Comparison of ENCODE assay signal across 8 mouse cellular contexts in genomic region chr4:139059569-139059968, GRCm38 (mm10). TPM values are rescaled to one million over a fixed set of nuclear protein-coding genes. Genes with fewer than 3 reads are reported as not detected.
DNase-seq lines count a peak whose midpoint lies in the region; ATAC-seq and TF ChIP-seq lines count a peak whose summit lies in the region.
"Had no signal": no experiment of that assay in that cellular context is flagged by ENCODE, and none has a peak within 500 bp of the region (broad histone marks: within the 10 kb centered on the region; RNA-seq: fewer than 3 reads in every experiment).

No protein-coding gene starts in this region.

- H3K27me3 ChIP-seq in lung, embryonic 16.5 days (ENCODE audit: control insufficient read depth, insufficient read depth, low read depth, low read length): no peaks in the 10 kb centered on the region
- H3K27me3 ChIP-seq in embryonic facial prominence, embryonic 11.5 days (ENCODE audit: control insufficient read depth, insufficient read depth, low read length): no peaks in the 10 kb centered on the region
- H3K27me3 ChIP-seq in myocyte (ENCODE audit: control insufficient read depth, insufficient read depth, insufficient read length): peaks cover 7% of the 10 kb centered on the region
- H3K27me3 ChIP-seq: stomach, embryonic 15.5 days had no signal

- H3K4me3 ChIP-seq in lung, embryonic 16.5 days (ENCODE audit: low read length): no peak overlapping the region
- no peak overlapping the region for H3K4me3 ChIP-seq in lung, adult 2 months (replicated peaks; ENCODE audit: extremely low read depth, low read depth, low read length)
- H3K4me3 ChIP-seq in embryonic facial prominence, embryonic 11.5 days (ENCODE audit: low read depth, low read length): no peak overlapping the region
- no peak overlapping the region for H3K4me3 ChIP-seq in myocyte
- H3K4me3 ChIP-seq: stomach, embryonic 15.5 days had no signal

- TF ChIP-seq POLR2A in lung, adult 2 months (IDR thresholded peaks at IDR 0.05; ENCODE audit: borderline replicate concordance, extremely low read depth, low read depth, low read length): no peak
- no peak for TF ChIP-seq POLR2A in myocyte (IDR thresholded peaks at IDR 0.05; ENCODE audit: insufficient read length, low read depth)

- no peak overlapping the region for H3ac ChIP-seq in myocyte (ENCODE audit: control insufficient read depth, insufficient read length)

- H3K4me1 ChIP-seq in lung, embryonic 16.5 days (replicated peaks; ENCODE audit: control insufficient read depth, insufficient read depth, low read length): no peaks in the 10 kb centered on the region
- H3K4me1 ChIP-seq in lung, adult 2 months (ENCODE audit: control insufficient read depth, insufficient read depth, low read length): no peaks in the 10 kb centered on the region
- no peaks in the 10 kb centered on the region for H3K4me1 ChIP-seq in embryonic facial prominence, embryonic 11.5 days (ENCODE audit: control insufficient read depth, insufficient read depth, low read length)
- H3K4me1 ChIP-seq: stomach, embryonic 15.5 days had no signal

- H3K9ac ChIP-seq in lung, embryonic 16.5 days (ENCODE audit: low read length): no peak overlapping the region
- no peak overlapping the region for H3K9ac ChIP-seq in embryonic facial prominence, embryonic 11.5 days (replicated peaks; ENCODE audit: low read length)
- H3K9ac ChIP-seq: stomach, embryonic 15.5 days had no signal

- H3K9me3 ChIP-seq in lung, embryonic 16.5 days (ENCODE audit: control insufficient read depth, low read length): no peaks in the 10 kb centered on the region
- H3K9me3 ChIP-seq in embryonic facial prominence, embryonic 11.5 days (replicated peaks; ENCODE audit: control insufficient read depth, low read length): no peaks in the 10 kb centered on the region
- H3K9me3 ChIP-seq: stomach, embryonic 15.5 days had no signal

- 2% methylated on average over 7 of the region's 7 CpGs for WGBS in lung, embryonic 16.5 days
- 12% methylated on average over 7 of the region's 7 CpGs for WGBS in lung, adult 2 months
- 8% methylated on average over 7 of the region's 7 CpGs for WGBS in embryonic facial prominence, embryonic 11.5 days

- no peaks in the 10 kb centered on the region for H3K36me3 ChIP-seq in lung, embryonic 16.5 days (ENCODE audit: control insufficient read depth, insufficient read depth, low read length)
- no peaks in the 10 kb centered on the region for H3K36me3 ChIP-seq in embryonic facial prominence, embryonic 11.5 days (replicated peaks; ENCODE audit: control insufficient read depth, insufficient read depth, low read depth, low read length)
- no peaks in the 10 kb centered on the region for H3K36me3 ChIP-seq in myocyte (ENCODE audit: control insufficient read depth, insufficient read depth)
- H3K36me3 ChIP-seq: stomach, embryonic 15.5 days had no signal

- H3K4me2 ChIP-seq in lung, embryonic 16.5 days (ENCODE audit: low read depth, low read length): no peak overlapping the region
- no peak overlapping the region for H3K4me2 ChIP-seq in embryonic facial prominence, embryonic 11.5 days (ENCODE audit: low read depth, low read length)
- no peak overlapping the region for H3K4me2 ChIP-seq in myocyte (ENCODE audit: low read depth)
- H3K4me2 ChIP-seq: stomach, embryonic 15.5 days had no signal

- no peak for DNase-seq in lung, adult 2 months
- DNase-seq in adrenal gland, postnatal 14 days: peak; percentile 86
- DNase-seq in embryonic facial prominence, embryonic 11.5 days (ENCODE audit: low spot score): peak; percentile 83
- no peak for DNase-seq in layer of hippocampus, adult 8-10 months (ENCODE audit: low spot score in 2 of 2)

- H3K27ac ChIP-seq in lung, embryonic 16.5 days (ENCODE audit: low read length): no peak overlapping the region
- no peak overlapping the region for H3K27ac ChIP-seq in embryonic facial prominence, embryonic 11.5 days (replicated peaks; ENCODE audit: low read depth, low read length)
- H3K27ac ChIP-seq: stomach, embryonic 15.5 days had no signal

- peak; percentile 28; the same call in 1 of the 2 replicates for ATAC-seq in lung, embryonic 16.5 days (ENCODE audit: low read depth)
- no peak for ATAC-seq in embryonic facial prominence, embryonic 11.5 days (replicated peaks; ENCODE audit: insufficient number of reproducible peaks, low FRiP score, low TSS enrichment, low read depth)
- ATAC-seq in cerebellum, adult (ENCODE audit: insufficient number of reproducible peaks, low FRiP score, low TSS enrichment): no peak

- no peaks in the 10 kb centered on the region for H3K79me2 ChIP-seq in myocyte (ENCODE audit: control insufficient read depth, insufficient read depth)

- no peak for TF ChIP-seq CTCF in lung, adult 2 months (IDR thresholded peaks at IDR 0.05; ENCODE audit: insufficient read depth, low read length)

TF ChIP-seq in myocyte, 11 proteins besides CTCF, POLR2A, EP300 and RAD21:
- TF ChIP-seq MYOD1 (IDR thresholded peaks at IDR 0.05; ENCODE audit: control insufficient read depth in 1 of 3, insufficient read length in 2 of 3, low read depth in 2 of 3) (no peak), REST (IDR thresholded peaks at IDR 0.05; ENCODE audit: insufficient read depth, insufficient read length) (peak; percentile 68)
TF ChIP-seq in myocyte: peak in this region for 1.

RNA-seq across cellular contexts. Expression of gene Htr6, which starts 15.8 kb away (rescaled TPM):
- polyA plus RNA-seq in lung, embryonic 16.5 days (2015; fragmentation: Nextera tagmentation; extraction: Ambion mirVana): not detected in 2 replicates
- polyA plus RNA-seq in lung, adult 2 months (2012; rRNA removed): 0.19 and 0.22 TPM in 2 replicates
- 0.15 TPM in 1 of 2 replicates, not detected in the other for total RNA-seq in adrenal gland, postnatal 14 days (2021)
- polyA plus RNA-seq in embryonic facial prominence, embryonic 11.5 days (2014; fragmentation: Nextera tagmentation; extraction: Ambion mirVana): 0.49 and 0.56 TPM in 2 replicates
- 0.08 TPM for polyA plus RNA-seq in myocyte (2012; fragmentation: generic; extraction: Trizol)
- 1 to 10 TPM; 7.0 to 8.3 (median 8.0) TPM for total RNA-seq in layer of hippocampus, adult 8-10 months (2022)
- polyA plus RNA-seq: stomach, embryonic 15.5 days had no signal

RNA-seq across cellular contexts. Expression of gene Nbl1, which starts 33.2 kb away (rescaled TPM):
- polyA plus RNA-seq in lung, embryonic 16.5 days (2015; fragmentation: Nextera tagmentation; extraction: Ambion mirVana): 57.4 and 70.9 TPM in 2 replicates
- polyA plus RNA-seq in lung, adult 2 months (2012; rRNA removed): 330 and 497 TPM in 2 replicates
- total RNA-seq in adrenal gland, postnatal 14 days (2021): 33.7 and 39.8 TPM in 2 replicates
- polyA plus RNA-seq in embryonic facial prominence, embryonic 11.5 days (2014; fragmentation: Nextera tagmentation; extraction: Ambion mirVana): 91.6 and 106 TPM in 2 replicates
- 42.2 TPM for polyA plus RNA-seq in myocyte (2012; fragmentation: generic; extraction: Trizol)
- total RNA-seq in layer of hippocampus, adult 8-10 months (2022): 10 to 100 TPM; 72.3 to 84.6 (median 79.2) TPM

Comparison
In these comparisons a context has a peak if more than half of its experiments do, and no peak if none do; other contexts are left out.
1. DNase-seq: peak in adrenal gland, postnatal 14 days (single experiment) and embryonic facial prominence, embryonic 11.5 days (single experiment); none in lung, adult 2 months (single experiment) and layer of hippocampus, adult 8-10 months (0 of 2).